Mouse (Mus musculus): ENCODE measurements around the gene Derl2. TPM values are rescaled to one million over a fixed set of nuclear protein-coding genes. Genes with fewer than 3 reads are reported as not detected.
A peak's percentile ranks its signal among the peaks of the same experiment; 100 is the strongest.

Gene Derl2
- polyA plus RNA-seq, 1 experiment = 16.4 TPM

- no peak for DNase-seq (ENCODE audit: low read depth)
Measured at GRCm38 (mm10) chr11:70982030-70982429, 37.6 kb downstream of the Derl2 start.

DNA sequence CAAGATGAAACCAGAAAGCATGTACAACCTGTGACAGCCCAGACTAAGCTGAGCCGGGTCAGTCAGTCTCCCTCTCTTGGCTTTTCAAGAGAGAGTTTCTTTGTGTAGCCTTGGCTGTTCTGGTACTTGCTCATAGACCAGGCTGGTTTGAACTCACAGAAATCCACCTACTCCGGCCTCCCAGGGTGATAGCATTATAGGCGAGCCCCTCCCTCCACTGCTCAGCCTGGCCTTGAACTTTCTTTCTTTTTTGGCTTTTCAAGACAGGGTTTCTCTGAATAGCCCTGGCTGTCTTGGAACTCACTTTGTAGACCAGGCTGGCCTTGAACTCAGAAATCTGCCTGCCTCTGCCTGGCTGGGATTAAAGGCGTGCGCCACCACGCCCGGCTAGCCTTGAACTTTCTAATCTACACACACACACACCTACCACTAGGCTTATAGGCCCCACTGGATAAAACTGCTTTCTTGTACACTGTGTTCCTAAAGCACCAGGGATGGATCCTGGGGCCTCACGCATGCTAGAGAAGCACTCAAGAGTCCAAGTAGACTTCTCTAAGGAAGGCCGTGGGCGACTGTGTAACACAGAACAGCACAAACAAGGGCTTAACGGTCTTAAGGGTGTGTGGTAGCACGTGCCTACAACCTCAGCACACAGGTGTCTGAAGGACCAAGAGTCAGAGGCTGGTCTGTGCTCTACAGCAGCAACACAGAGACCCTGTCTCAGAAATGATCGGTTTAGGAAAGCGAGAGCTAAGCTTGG, 38.7 kb downstream of the Derl2 start:
- DNase-seq (ENCODE audit: low read depth) = no peak

GRCm38 (mm10) chr11:70980232-70980631, 39.4 kb downstream of the Derl2 start:
- no peak for DNase-seq (ENCODE audit: low read depth)

- no peak for DNase-seq (ENCODE audit: low read depth)
Measured at GRCm38 (mm10) chr11:70977293-70977692, 42.3 kb downstream of the Derl2 start.

GRCm38 (mm10) chr11:70975193-70975592, 44.4 kb downstream of the Derl2 start:
- DNase-seq (ENCODE audit: low read depth) = no peak

DNA sequence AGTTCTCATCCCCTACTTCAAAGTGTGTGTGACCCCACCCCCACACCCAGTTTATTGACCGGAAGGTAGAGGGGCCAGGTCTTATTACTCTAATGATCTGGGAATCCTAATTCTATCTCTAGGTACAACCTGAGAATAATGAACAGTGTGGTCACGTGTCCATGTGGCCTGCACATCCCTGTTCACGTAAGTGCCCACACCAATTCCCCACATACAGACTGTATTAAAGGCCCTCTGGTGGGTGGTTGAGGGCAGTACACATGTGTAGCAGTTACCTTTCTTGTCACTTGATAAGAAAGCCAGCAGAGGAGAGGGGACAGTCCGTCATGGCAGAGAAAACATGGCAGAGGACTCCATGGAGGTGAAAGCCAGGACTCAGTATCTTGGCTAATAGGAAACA, 45.7 kb downstream of the Derl2 start:
- no peak for DNase-seq (ENCODE audit: low read depth)

GRCm38 (mm10) chr11:70972586-70972985, 47.1 kb downstream of the Derl2 start:
- DNase-seq (ENCODE audit: low read depth) = no peak

- no peak for DNase-seq (ENCODE audit: low read depth)
Measured at GRCm38 (mm10) chr11:70970560-70971540, 48.8 kb downstream of the Derl2 start.

DNA sequence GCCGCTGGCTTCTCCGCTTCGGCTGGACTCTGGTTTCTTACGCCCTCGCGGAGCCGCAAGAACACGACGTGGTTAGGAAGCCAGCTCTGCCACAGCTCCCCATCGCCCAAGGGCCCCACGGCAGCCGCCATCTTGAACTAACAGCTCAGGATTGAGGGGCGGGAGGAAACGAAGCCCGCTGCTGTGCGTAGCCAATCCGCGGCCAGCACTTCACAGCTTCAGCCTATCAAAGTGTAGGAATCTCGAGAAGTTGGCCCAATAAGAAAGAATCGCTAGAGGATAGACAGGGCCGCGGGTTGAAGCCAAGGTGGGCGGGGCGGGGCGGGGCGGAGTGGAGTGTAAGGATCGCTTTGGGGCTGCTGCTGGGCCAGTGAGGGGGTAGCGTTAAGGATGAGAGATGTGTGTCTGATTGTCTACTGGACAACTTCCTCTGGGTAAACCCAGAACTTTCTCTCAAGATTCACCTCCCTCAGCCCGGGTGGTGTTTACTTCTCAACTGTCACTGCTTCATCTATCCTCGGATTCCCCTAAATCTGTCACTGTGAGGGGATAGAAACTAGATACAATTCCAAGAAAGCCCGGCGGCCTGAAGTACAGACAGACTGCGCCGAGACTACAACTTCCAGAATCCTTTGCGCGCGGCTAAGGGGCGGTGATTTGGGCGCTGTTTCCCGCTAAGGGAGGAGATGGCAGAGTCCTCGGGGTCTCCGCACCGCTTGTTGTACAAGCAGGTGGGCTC, 49.7 kb downstream of the Derl2 start, which contains the start of the genes Nup88 and Rpain:
Gene Nup88 (minus strand): TSS at position 153 of the 739 bp plus-strand sequence.
Gene Rpain (plus strand): TSS at position 393 of the 739 bp plus-strand sequence.
- DNase-seq (ENCODE audit: low read depth) = peak; percentile 77

DNA sequence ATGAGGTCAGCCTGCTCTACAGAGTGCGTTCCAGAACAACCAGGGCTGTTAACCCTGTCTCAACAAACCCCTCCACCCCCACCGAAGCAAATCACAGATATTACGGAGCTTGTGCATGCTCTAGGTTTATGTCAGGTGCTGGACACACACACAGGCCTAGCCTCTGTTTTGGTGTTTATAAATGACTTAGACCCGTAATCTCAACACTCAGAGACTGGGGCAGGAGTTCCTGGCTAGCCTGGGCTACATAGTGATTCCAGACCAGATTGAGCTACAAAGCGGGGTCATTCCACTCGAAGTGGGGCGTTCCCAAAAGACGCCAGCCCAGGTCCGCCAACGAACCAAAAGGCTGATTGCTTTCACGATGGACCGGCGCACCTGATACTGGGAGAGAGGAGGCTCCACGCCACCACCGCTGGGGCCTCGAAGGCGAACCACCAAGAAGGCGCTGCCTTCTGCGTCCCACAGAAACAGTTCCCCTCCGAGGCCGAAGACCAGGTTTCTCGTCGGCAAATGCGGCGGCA, 50.3 kb downstream of the Derl2 start:
- no peak for DNase-seq (ENCODE audit: low read depth)

DNA sequence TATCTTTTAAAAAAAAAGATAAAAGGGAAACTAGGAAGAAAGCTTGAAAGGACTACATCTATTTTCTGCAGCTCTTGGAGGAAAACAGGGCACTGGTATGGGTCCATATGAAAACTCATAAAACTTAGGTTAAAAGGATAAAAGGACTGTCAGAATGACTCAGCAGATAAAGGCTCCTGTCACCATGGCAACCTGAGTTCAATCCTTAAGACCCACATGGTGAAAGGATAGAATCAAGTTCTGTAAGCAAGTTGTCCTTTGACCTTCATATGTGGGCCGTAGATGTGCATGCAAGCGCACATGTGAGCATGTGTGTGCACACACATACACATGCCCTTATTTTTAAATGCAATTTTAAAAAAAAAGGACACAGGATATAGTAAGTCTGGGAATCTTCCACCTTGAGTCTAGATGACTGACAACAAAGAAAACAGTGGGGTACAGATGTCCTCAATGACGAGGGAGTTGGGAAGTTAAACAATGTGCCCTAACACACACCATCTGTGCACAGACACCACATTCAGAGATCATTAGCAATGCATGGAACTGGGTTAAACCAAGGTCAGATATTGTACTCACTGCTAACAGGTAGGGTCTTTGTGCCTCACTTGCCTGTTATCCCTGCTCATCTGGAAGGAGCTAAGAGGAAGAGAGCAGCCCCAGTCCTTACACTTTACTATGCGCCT, 55.3 kb downstream of the Derl2 start:
- no peak for DNase-seq (ENCODE audit: low read depth)

GRCm38 (mm10) chr11:70960786-70961554, 58.7 kb downstream of the Derl2 start:
- DNase-seq (ENCODE audit: low read depth) = no peak

Other genes starting within 250 kb of the Derl2 start
- gene Scimp, start 207.3 kb downstream of the Derl2 start, polyA plus RNA-seq (2012; rRNA removed) = 0.65 and 0.92 TPM in 2 replicates
- 4.4 and 5.1 TPM in 2 replicates for gene Rabep1, start 175.1 kb downstream of the Derl2 start, polyA plus RNA-seq (2012; rRNA removed)
- gene Nup88, start 49.9 kb downstream of the Derl2 start, polyA plus RNA-seq (2012; rRNA removed) = 40.4 and 41.3 TPM in 2 replicates
- gene Rpain, start 49.6 kb downstream of the Derl2 start, polyA plus RNA-seq (2012; rRNA removed) = 24.9 and 31.1 TPM in 2 replicates
- gene C1qbp, start 36.8 kb downstream of the Derl2 start, polyA plus RNA-seq (2012; rRNA removed) = 52.6 and 75.7 TPM in 2 replicates
- 28.1 and 30.8 TPM in 2 replicates for gene Dhx33, start 15.4 kb downstream of the Derl2 start, polyA plus RNA-seq (2012; rRNA removed)
- gene Mis12, start 230 bp downstream of the Derl2 start, polyA plus RNA-seq (2012; rRNA removed) = 4.2 and 5.6 TPM in 2 replicates
- gene 6330403K07Rik, start 13.7 kb upstream of the Derl2 start, polyA plus RNA-seq (2012; rRNA removed) = 2.2 and 4.3 TPM in 2 replicates
- gene Nlrp1a, start 124.9 kb upstream of the Derl2 start, polyA plus RNA-seq (2012; rRNA removed) = 0.08 and 0.10 TPM in 2 replicates
- gene Nlrp1b, start 210.9 kb upstream of the Derl2 start, polyA plus RNA-seq (2012; rRNA removed) = 0.30 and 0.49 TPM in 2 replicates